Comparison of ENCODE assay signal across 26 mouse cellular contexts in genomic region chrX:77788675-77789074, GRCm38 (mm10). TPM values are rescaled to one million over a fixed set of nuclear protein-coding genes. Genes with fewer than 3 reads are reported as not detected.
DNase-seq lines count a peak whose midpoint lies in the region; ATAC-seq and TF ChIP-seq lines count a peak whose summit lies in the region.
"Had no signal": no experiment of that assay in that cellular context is flagged by ENCODE, and none has a peak within 500 bp of the region (broad histone marks: within the 10 kb centered on the region; RNA-seq: fewer than 3 reads in every experiment).

No protein-coding gene starts in this region.

- no peaks in the 10 kb centered on the region for H3K9me3 ChIP-seq in kidney, postnatal 0 days (replicated peaks; ENCODE audit: low read length)
- no peaks in the 10 kb centered on the region for H3K9me3 ChIP-seq in kidney, embryonic 15.5 days (replicated peaks)
- H3K9me3 ChIP-seq in hindbrain, embryonic 11.5 days (ENCODE audit: control insufficient read depth, low read length): no peaks in the 10 kb centered on the region
- H3K9me3 ChIP-seq: forebrain, embryonic 10.5 days; hindbrain, embryonic 10.5 days; intestine, embryonic 15.5 days; liver, embryonic 12.5 days; midbrain, embryonic 12.5 days had no signal

- H3K79me2 ChIP-seq in C2C12 (ENCODE audit: control insufficient read depth, insufficient read depth) (peaks cover 71% of the 10 kb centered on the region), myocyte (ENCODE audit: control insufficient read depth, insufficient read depth) (peaks cover 52% of the 10 kb centered on the region)

- no peak for TF ChIP-seq POLR2A in myocyte (IDR thresholded peaks at IDR 0.05; ENCODE audit: insufficient read length, low read depth)

- TF ChIP-seq CTCF in kidney, postnatal 0 days (IDR thresholded peaks at IDR 0.05; ENCODE audit: low read depth): no peak
- TF ChIP-seq CTCF in C2C12 (IDR thresholded peaks at IDR 0.05; ENCODE audit: control insufficient read depth, insufficient read depth, insufficient read length): no peak

- no peak overlapping the region for H3K4me2 ChIP-seq in kidney, postnatal 0 days (ENCODE audit: low read length)
- no peak overlapping the region for H3K4me2 ChIP-seq in kidney, embryonic 15.5 days
- H3K4me2 ChIP-seq in myocyte (ENCODE audit: low read depth): peak overlapping the region; percentile 13
- no peak overlapping the region for H3K4me2 ChIP-seq in hindbrain, embryonic 11.5 days (replicated peaks; ENCODE audit: low read depth, low read length)
- H3K4me2 ChIP-seq: intestine, embryonic 15.5 days; liver, embryonic 12.5 days; midbrain, embryonic 12.5 days had no signal

- H3K27me3 ChIP-seq in kidney, postnatal 0 days (ENCODE audit: insufficient read depth, low read length): no peaks in the 10 kb centered on the region
- no peaks in the 10 kb centered on the region for H3K27me3 ChIP-seq in kidney, embryonic 15.5 days
- H3K27me3 ChIP-seq in C2C12 (ENCODE audit: control insufficient read depth, insufficient read depth, insufficient read length) (no peaks in the 10 kb centered on the region), myocyte (ENCODE audit: control insufficient read depth, insufficient read depth, insufficient read length) (no peaks in the 10 kb centered on the region)
- no peaks in the 10 kb centered on the region for H3K27me3 ChIP-seq in hindbrain, embryonic 11.5 days (ENCODE audit: control insufficient read depth, insufficient read depth, low read length)
- H3K27me3 ChIP-seq: CH12.LX; intestine, embryonic 15.5 days; liver, embryonic 12.5 days; midbrain, embryonic 12.5 days had no signal

- ATAC-seq in kidney, postnatal 0 days (replicated peaks; ENCODE audit: low FRiP score, low read depth): no peak
- ATAC-seq in kidney, embryonic 15.5 days (replicated peaks; ENCODE audit: low FRiP score): no peak; the same call in 1 of the 2 replicates
- no peak for ATAC-seq in hindbrain, embryonic 11.5 days (ENCODE audit: low FRiP score)
- ATAC-seq: activated CD4-positive, CD25-positive, alpha-beta regulatory T cell, adult 4 months; forebrain, embryonic 16.5 days; hindbrain, embryonic 16.5 days; intestine, embryonic 15.5 days; liver, embryonic 12.5 days; liver, postnatal 0 days had no signal

- H3K4me1 ChIP-seq in kidney, postnatal 0 days (replicated peaks; ENCODE audit: insufficient read depth, low read length): no peaks in the 10 kb centered on the region
- H3K4me1 ChIP-seq in kidney, embryonic 15.5 days: no peaks in the 10 kb centered on the region
- no peaks in the 10 kb centered on the region for H3K4me1 ChIP-seq in hindbrain, embryonic 11.5 days (replicated peaks; ENCODE audit: control insufficient read depth, insufficient read depth, low read length)
- H3K4me1 ChIP-seq: forebrain, embryonic 10.5 days; hindbrain, embryonic 10.5 days; intestine, embryonic 15.5 days; liver, embryonic 12.5 days; midbrain, embryonic 12.5 days had no signal

- no peak overlapping the region for H3K9ac ChIP-seq in kidney, postnatal 0 days (ENCODE audit: low read depth, low read length)
- H3K9ac ChIP-seq in kidney, embryonic 15.5 days: no peak overlapping the region
- H3K9ac ChIP-seq in hindbrain, embryonic 11.5 days (ENCODE audit: low read depth, low read length): no peak overlapping the region
- H3K9ac ChIP-seq: intestine, embryonic 15.5 days; liver, embryonic 12.5 days; liver, postnatal 0 days; midbrain, embryonic 12.5 days had no signal

- no peak overlapping the region for H3K4me3 ChIP-seq in kidney, postnatal 0 days (replicated peaks; ENCODE audit: low read depth, low read length)
- H3K4me3 ChIP-seq in kidney, embryonic 15.5 days (replicated peaks): no peak overlapping the region
- H3K4me3 ChIP-seq in C2C12 (ENCODE audit: insufficient read depth, poor library complexity, severe bottlenecking) (no peak overlapping the region), myocyte (no peak overlapping the region)
- no peak overlapping the region for H3K4me3 ChIP-seq in hindbrain, embryonic 11.5 days (ENCODE audit: low read depth, low read length)
- H3K4me3 ChIP-seq: forebrain, embryonic 10.5 days; hindbrain, embryonic 10.5 days; intestine, embryonic 15.5 days; liver, embryonic 12.5 days; midbrain, embryonic 12.5 days had no signal

- H3ac ChIP-seq in C2C12 (ENCODE audit: control insufficient read depth, insufficient read length, low read depth) (no peak overlapping the region), myocyte (ENCODE audit: control insufficient read depth, insufficient read length) (no peak overlapping the region)

- DNase-seq in kidney, postnatal 0 days (ENCODE audit: low spot score): peak; percentile 2
- peak; percentile 61 for DNase-seq in brain, adult 2 months (ENCODE audit: low read depth, low spot score)
- no peak for DNase-seq in hindbrain, embryonic 11.5 days (ENCODE audit: low spot score)
- DNase-seq: adrenal gland, adult 8-10 months; B cell, adult 2 months; cerebellum, adult 8-10 months; cerebellum, postnatal 25 days; gastrocnemius, postnatal 10 days; heart, postnatal 14 days; kidney, adult 2 months; kidney, postnatal 36 days; liver, postnatal 0 days; lung, postnatal 36 days; retina, postnatal 1 day had no signal

- peaks cover 38% of the 10 kb centered on the region for H3K79me3 ChIP-seq in C2C12 (ENCODE audit: low read depth)

- WGBS in kidney, postnatal 0 days: 59% methylated on average over 3 of the region's 3 CpGs
- 73% methylated on average over 3 of the region's 3 CpGs for WGBS in kidney, embryonic 15.5 days
- WGBS in hindbrain, embryonic 11.5 days: 100% methylated on average over 3 of the region's 3 CpGs

- no peak overlapping the region for H3K27ac ChIP-seq in kidney, postnatal 0 days
- H3K27ac ChIP-seq in kidney, embryonic 15.5 days: no peak overlapping the region
- H3K27ac ChIP-seq in hindbrain, embryonic 11.5 days (ENCODE audit: low read depth, low read length): no peak overlapping the region
- H3K27ac ChIP-seq: forebrain, embryonic 10.5 days; hindbrain, embryonic 10.5 days; intestine, embryonic 15.5 days; liver, embryonic 12.5 days; midbrain, embryonic 12.5 days had no signal

- H3K36me3 ChIP-seq in kidney, postnatal 0 days (ENCODE audit: insufficient read depth, low read length): no peaks in the 10 kb centered on the region
- 0 out of 2 replicates have a peak, but pooled peaks cover 14% of the 10 kb centered on the region for H3K36me3 ChIP-seq in kidney, embryonic 15.5 days
- H3K36me3 ChIP-seq in C2C12 (ENCODE audit: control insufficient read depth, insufficient read depth): peaks cover 11% of the 10 kb centered on the region
- H3K36me3 ChIP-seq in myocyte (ENCODE audit: control insufficient read depth, insufficient read depth): no peaks in the 10 kb centered on the region
- H3K36me3 ChIP-seq in hindbrain, embryonic 11.5 days (ENCODE audit: control insufficient read depth, insufficient read depth, low read length): no peaks in the 10 kb centered on the region
- H3K36me3 ChIP-seq: intestine, embryonic 15.5 days; liver, embryonic 12.5 days had no signal

TF ChIP-seq in C2C12, 6 proteins besides CTCF, POLR2A, EP300 and RAD21:
- TF ChIP-seq CEBPB (IDR thresholded peaks at IDR 0.05; ENCODE audit: low read depth): no peak
- peak; percentile 41 for TF ChIP-seq MYOD1 (IDR thresholded peaks at IDR 0.05; ENCODE audit: control insufficient read depth, insufficient read length, low read depth)
TF ChIP-seq in C2C12: peak in this region for 1.

TF ChIP-seq in myocyte, 11 proteins besides CTCF, POLR2A, EP300 and RAD21:
- TF ChIP-seq TCF12 (IDR thresholded peaks at IDR 0.05; ENCODE audit: insufficient read depth, poor library complexity, severe bottlenecking): peak; percentile 27
- TF ChIP-seq USF1 (IDR thresholded peaks at IDR 0.05; ENCODE audit: low read depth): no peak
- peak; percentile 42 to 88 (median 88) for TF ChIP-seq MYOG (IDR thresholded peaks at IDR 0.05; ENCODE audit: control insufficient read depth in 1 of 3, insufficient read depth in 1 of 3, insufficient read length in 2 of 3, low read depth in 2 of 3)
- no peak for TF ChIP-seq E2F4 (IDR thresholded peaks at IDR 0.05; ENCODE audit: insufficient read depth)
- TF ChIP-seq MYOD1 (IDR thresholded peaks at IDR 0.05; ENCODE audit: control insufficient read depth in 1 of 3, insufficient read length in 2 of 3, low read depth in 2 of 3): peak; percentile 1 to 84 (median 79)
- no peak for TF ChIP-seq SRF (IDR thresholded peaks at IDR 0.05; ENCODE audit: control insufficient read depth, insufficient read length, low read depth)

RNA-seq across cellular contexts. Expression of gene Prkx, which starts 7.4 kb away (rescaled TPM):
- polyA plus RNA-seq in kidney, postnatal 0 days (2015; fragmentation: Nextera tagmentation; extraction: Ambion mirVana): 13.9 and 14.5 TPM in 2 replicates
- polyA plus RNA-seq in kidney, embryonic 15.5 days (2015; fragmentation: Nextera tagmentation; extraction: Ambion mirVana): 14.8 and 15.3 TPM in 2 replicates
- polyA plus RNA-seq in C2C12 (2012; fragmentation: generic; extraction: Trizol) (7.0 TPM), myocyte (2012; fragmentation: generic; extraction: Trizol) (11.6 TPM)
- polyA plus RNA-seq in hindbrain, embryonic 11.5 days (2014; fragmentation: Nextera tagmentation; extraction: Ambion mirVana): 21.2 and 22.2 TPM in 2 replicates
